Mouse (Mus musculus) liver, embryonic 12.5 days (tissue): ENCODE measurements around the gene Hoxa6. TPM values are rescaled to one million over a fixed set of nuclear protein-coding genes. Genes with fewer than 3 reads are reported as not detected.

Source experiments
- ATAC-seq: fragments of 200-750 bp; cut with Nextera tagmentation; 2 replicates; pipeline ENCODE4 v1.8.0; 2017; ENCODE audit warnings: moderate number of reproducible peaks, mild to moderate bottlenecking, moderate library complexity
- H3K27ac ChIP-seq: fragments of 300-500 bp; sonication (generic); 2 replicates; pipeline ENCODE4 v1.5.1; 2016; ENCODE audit warnings: mild to moderate bottlenecking
- H3K27me3 ChIP-seq: fragments of 300-500 bp; sonication (generic); replicated peaks from 2 replicates; pipeline ENCODE4 v1.6.1; 2016; ENCODE audit warnings: mild to moderate bottlenecking, moderate library complexity
- H3K36me3 ChIP-seq: fragments of 300-500 bp; sonication (generic); 2 replicates; pipeline ENCODE4 v1.6.1; 2016; ENCODE audit warnings: mild to moderate bottlenecking, moderate library complexity
- H3K4me1 ChIP-seq: fragments of 300-500 bp; sonication (generic); 2 replicates; pipeline ENCODE4 v1.6.1; 2016
- H3K4me2 ChIP-seq: fragments of 300-500 bp; sonication (generic); 2 replicates; pipeline ENCODE4 v1.6.1; 2016; ENCODE audit warnings: mild to moderate bottlenecking, moderate library complexity
- H3K4me3 ChIP-seq: fragments of 300-500 bp; sonication (generic); 2 replicates; pipeline ENCODE4 v1.5.1; 2016; ENCODE audit warnings: mild to moderate bottlenecking, moderate library complexity
- H3K9ac ChIP-seq: fragments of 300-500 bp; sonication (generic); 2 replicates; pipeline ENCODE4 v1.6.1; 2016; ENCODE audit warnings: mild to moderate bottlenecking, moderate library complexity
- H3K9me3 ChIP-seq: fragments of 300-500 bp; sonication (generic); replicated peaks from 2 replicates; pipeline ENCODE4 v1.6.1; 2016; ENCODE audit warnings: mild to moderate bottlenecking, moderate library complexity
- WGBS: fragments of 180-500 bp; shearing (Covaris S2); methylation state at CpG from one replicate; pipeline ENCODE4 v1.1.7; 2016; ENCODE audit not compliant: insufficient replicate concordance; 5-methylcytosine and 5-hydroxymethylcytosine counted together
- polyA plus RNA-seq: library from polyadenylated mRNA; unstranded; fragments of >200 nt; fragmentation: Nextera tagmentation; extraction: Ambion mirVana; gene quantifications from 2 replicates; pipeline ENCODE4 v1.2.1, GENCODE M21; 2016

Hoxa6 gene
- polyA plus RNA-seq, 1 experiment from 2014 or later, result 0.14 TPM

DNA sequence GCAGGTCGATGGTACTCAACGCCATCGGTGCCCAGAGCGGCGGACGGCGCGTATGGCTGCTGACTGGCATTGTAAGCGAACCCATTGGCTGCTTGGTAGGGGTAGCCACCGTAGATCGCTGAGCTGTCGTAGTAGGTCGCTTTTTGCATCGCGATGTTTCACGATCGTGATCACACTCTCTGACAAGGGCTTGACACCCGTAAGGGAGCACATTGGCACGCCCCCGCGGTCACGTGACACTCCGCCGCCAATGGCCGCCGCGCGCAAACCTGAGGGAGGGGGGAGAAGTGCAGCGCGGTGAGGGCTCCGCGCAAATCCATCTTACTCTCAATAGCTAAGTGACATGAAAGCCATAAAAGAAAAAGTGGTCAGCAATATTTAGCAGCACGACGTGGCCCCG is 36.0 kb downstream of the Hoxa6 start:
- H3K9me3 ChIP-seq, result no peaks in the 10 kb centered on the region
- peak overlapping the region; percentile 23 for H3K4me3 ChIP-seq
- H3K36me3 ChIP-seq, result no peaks in the 10 kb centered on the region
- WGBS, result 2% methylated on average over 35 of the region's 35 CpGs
- 0 out of 2 replicates have a peak overlapping the region, but pooled peaks have one; percentile 14 for H3K9ac ChIP-seq
- ATAC-seq, result 0 out of 2 replicates have a peak, but pooled peaks have one; percentile 32
- peak overlapping the region; percentile 52 for H3K4me2 ChIP-seq
- peaks cover 98% of the 10 kb centered on the region for H3K27me3 ChIP-seq
- H3K4me1 ChIP-seq, result peaks cover 12% of the 10 kb centered on the region; the same call in 1 of the 2 replicates
- peak overlapping the region; percentile 66; the same call in 1 of the 2 replicates for H3K27ac ChIP-seq

DNA sequence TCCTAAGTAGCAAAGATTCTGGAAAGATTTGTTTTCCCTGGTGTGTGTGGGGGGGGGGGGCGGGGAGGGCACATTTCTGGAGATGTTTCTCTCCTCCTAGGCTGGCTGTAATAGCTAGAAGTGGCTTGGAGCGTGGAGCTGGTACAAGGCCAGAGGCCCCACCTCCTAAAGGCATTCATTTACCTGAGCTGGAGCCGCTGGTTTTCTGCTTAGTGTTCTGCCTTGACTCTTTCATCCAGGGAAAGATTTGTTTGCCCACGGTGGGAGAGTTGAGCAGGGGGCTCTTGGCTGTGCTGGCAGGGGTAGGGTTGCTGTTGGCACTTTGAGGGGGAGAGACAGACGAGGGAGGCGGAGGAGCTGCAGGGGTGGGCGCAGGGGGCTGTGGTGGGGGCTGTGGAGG is 36.6 kb downstream of the Hoxa6 start:
- Histone ChIP-seq H3K9me3 (no peaks in the 10 kb centered on the region), H3K4me1 (peaks cover 12% of the 10 kb centered on the region; the same call in 1 of the 2 replicates), H3K9ac (0 out of 2 replicates have a peak overlapping the region, but pooled peaks have one; percentile 14), H3K4me2 (peak overlapping the region; percentile 52), H3K27me3 (peaks cover 98% of the 10 kb centered on the region), H3K36me3 (no peaks in the 10 kb centered on the region), H3K27ac (peak overlapping the region; percentile 58; the same call in 1 of the 2 replicates), H3K4me3 (no peak overlapping the region)
- 11% methylated on average over 7 of the region's 7 CpGs for WGBS
- no peak for ATAC-seq

DNA sequence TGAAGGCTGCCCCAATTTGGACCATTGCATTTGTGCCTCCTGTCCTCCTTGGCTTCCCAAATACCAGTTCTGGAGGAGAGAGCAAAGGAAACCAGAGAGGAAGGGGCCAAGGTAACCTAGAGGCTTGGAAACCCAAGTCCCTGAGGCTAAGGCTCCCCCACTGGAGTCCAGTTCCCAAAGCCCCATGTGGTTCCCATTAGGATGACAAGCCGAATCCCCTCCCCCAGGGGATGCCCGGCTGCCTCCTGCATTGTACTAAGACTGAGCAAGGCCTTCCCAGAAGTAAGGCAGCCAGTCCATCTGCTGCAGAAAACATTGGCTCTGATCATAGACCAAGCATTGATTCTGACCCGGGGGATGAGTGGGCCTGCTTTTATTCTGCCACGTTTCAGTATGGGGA is 37.2 kb downstream of the Hoxa6 start:
- Histone ChIP-seq H3K27me3 (peaks cover 98% of the 10 kb centered on the region), H3K9ac (no peak overlapping the region), H3K27ac (peak overlapping the region; percentile 58), H3K4me3 (no peak overlapping the region), H3K4me1 (peaks cover 12% of the 10 kb centered on the region; the same call in 1 of the 2 replicates), H3K4me2 (no peak overlapping the region), H3K9me3 (no peaks in the 10 kb centered on the region), H3K36me3 (no peaks in the 10 kb centered on the region)
- ATAC-seq, result no peak
- WGBS, result 11% methylated on average over 4 of the region's 4 CpGs

DNA sequence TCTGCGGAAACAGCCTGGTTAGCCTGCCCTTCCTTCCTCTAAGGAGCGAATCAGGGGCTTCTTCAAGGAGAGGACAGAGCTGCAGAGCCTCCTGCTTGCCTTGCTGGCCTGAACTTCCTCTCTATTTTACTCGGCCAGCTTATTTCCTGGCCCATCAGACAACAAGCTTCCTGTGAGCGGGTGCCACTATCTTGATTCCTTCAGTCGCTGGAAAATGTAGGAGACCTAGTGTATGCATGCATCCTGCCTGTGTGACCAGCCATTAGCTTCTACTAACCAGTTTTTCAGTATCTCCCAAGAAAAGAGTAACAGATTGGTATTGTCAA is 37.7 kb downstream of the Hoxa6 start:
- ATAC-seq, result 0 out of 2 replicates have a peak, but pooled peaks have one; percentile 13
- 2% methylated on average over 5 of the region's 5 CpGs for WGBS
- H3K9me3 ChIP-seq, result no peaks in the 10 kb centered on the region
- H3K36me3 ChIP-seq, result no peaks in the 10 kb centered on the region
- H3K27me3 ChIP-seq, result peaks cover 98% of the 10 kb centered on the region
- H3K4me1 ChIP-seq, result peaks cover 12% of the 10 kb centered on the region; the same call in 1 of the 2 replicates
- H3K4me3 ChIP-seq, result no peak overlapping the region
- H3K27ac ChIP-seq, result peak overlapping the region; percentile 58; the same call in 1 of the 2 replicates
- no peak overlapping the region for H3K9ac ChIP-seq
- peak overlapping the region; percentile 15; the same call in 1 of the 2 replicates for H3K4me2 ChIP-seq

DNA sequence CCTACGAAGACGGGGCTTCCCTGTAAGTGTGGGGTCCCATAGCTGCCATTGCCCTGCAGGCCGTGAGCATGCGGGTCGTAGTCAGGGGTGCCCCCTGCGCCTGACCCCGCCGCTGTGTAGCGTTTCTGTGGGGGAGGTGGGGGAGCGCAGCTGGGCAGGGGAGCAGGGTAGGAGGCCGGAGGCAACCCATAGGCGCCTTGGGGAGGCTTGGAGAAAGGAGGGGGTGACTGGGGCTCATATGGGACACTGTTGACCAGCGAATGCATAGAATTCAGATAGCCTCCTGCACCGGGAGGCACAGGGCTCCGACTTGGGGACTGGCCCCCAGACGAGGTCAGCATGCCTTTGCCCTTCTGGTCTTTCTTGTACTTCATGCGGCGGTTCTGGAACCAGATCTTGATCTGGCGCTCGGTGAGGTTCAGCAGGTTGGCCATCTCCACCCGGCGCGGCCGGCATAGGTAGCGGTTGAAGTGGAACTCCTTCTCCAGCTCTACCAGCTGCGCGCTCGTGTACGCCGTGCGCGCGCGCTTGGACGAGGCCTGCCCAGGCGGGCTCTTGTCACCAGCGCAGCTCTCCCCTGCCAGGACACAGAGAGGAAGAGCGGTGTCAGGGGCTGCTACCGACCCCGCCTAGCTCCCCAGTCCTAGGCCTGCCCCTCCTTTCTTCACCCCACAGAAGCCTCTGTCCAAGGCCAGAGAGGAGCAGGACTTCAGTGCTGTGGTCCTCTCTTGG is 38.2 kb downstream of the Hoxa6 start:
- Histone ChIP-seq H3K36me3 (no peaks in the 10 kb centered on the region), H3K27me3 (peaks cover 98% of the 10 kb centered on the region), H3K4me3 (no peak overlapping the region; the same call in 1 of the 2 replicates), H3K27ac (peak overlapping the region; percentile 51), H3K9me3 (no peaks in the 10 kb centered on the region), H3K9ac (no peak overlapping the region), H3K4me2 (peak overlapping the region; percentile 15; the same call in 1 of the 2 replicates), H3K4me1 (peaks cover 12% of the 10 kb centered on the region; the same call in 1 of the 2 replicates)
- ATAC-seq, result peak; percentile 60
- WGBS, result 4% methylated on average over 40 of the region's 40 CpGs

DNA sequence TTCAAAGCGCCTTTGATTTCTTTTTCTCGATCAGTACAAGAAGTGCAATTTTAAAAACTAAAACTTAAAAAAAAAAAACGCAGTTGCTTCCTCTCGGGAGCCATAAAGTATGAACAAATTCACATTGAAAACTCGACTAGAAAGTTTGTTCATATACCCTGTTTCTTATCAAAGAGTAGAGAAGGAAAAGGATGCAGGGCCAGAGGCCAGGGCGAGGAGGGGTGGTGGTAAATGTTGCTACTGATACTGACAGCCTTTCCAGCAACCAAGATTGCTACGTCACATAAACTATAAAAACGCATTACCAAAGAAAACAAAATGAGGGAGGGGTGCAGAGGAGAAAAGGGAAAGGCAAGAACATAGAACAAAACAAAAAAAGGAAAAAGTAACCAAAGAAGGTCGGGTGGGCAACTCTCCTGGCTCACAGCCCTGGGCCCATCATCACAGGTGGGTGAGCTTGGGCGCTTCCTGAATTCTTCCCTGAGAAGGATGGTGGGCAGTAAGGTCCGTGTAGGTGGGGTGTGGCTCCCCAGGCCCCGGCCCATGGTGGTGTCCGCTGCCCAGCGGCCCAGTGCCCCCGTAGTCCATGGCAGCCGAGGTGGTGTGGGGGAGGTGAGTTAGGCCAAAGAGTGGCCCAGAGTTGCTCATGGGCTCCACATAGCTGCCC is 38.9 kb downstream of the Hoxa6 start:
- no peak overlapping the region for H3K4me3 ChIP-seq
- WGBS, result 20% methylated on average over 16 of the region's 16 CpGs
- H3K27me3 ChIP-seq, result peaks cover 98% of the 10 kb centered on the region

DNA sequence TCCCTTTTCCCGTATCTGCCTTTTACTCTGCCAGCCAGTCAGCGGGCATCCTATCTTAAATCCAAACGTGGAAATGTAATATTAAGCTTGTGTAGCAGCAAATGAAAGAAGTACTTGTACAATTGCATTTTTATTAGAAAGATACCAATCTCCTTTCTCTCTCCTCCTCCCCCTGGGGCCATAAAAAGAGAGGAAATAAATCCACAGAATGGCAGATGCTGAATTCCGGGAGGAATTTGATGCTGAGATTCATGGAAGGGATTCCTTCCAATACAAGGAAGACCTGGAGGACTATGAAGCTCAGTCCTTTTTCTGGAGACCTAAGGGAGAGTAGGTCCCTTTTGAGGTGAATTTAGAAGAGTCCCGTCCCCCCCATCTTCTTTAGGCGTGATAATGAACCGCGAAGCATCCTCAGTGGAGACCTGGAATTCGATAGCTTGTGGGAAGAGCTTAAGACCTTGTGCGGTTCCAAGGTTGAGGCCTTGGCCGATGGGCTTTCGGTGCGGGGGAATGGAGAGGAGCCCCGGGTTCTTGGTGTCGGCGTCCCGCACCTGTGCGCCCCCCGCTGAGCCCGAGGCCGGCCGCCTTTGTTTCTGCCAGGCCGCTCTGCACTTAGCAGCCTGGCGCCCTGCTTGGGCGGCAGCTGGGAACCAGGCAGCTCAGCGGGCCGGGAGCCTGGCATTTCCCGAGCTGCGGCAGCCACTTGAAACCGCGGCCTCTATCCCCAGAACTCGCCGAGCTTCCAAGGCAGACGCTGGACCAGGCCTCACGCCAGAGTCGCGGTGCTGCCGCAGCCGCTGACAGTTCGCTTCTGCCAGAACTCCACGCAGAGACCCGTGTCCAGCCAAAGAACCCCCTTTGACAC is 40.1 kb downstream of the Hoxa6 start:
- 5% methylated on average over 42 of the region's 42 CpGs for whole genome bisulfite sequencing
- Histone ChIP-seq H3K9me3 (no peaks in the 10 kb centered on the region), H3K4me2 (peak overlapping the region; percentile 27), H3K9ac (peak overlapping the region; percentile 40; the same call in 1 of the 2 replicates), H3K4me1 (peaks cover 12% of the 10 kb centered on the region; the same call in 1 of the 2 replicates), H3K27me3 (peaks cover 100% of the 10 kb centered on the region), H3K4me3 (no peak overlapping the region), H3K36me3 (no peaks in the 10 kb centered on the region), H3K27ac (peak overlapping the region; percentile 41; the same call in 1 of the 2 replicates)
- no peak for ATAC-seq

More for the DNA sequence above, 38.9 kb downstream of the Hoxa6 start:
- peaks cover 12% of the 10 kb centered on the region; the same call in 1 of the 2 replicates for H3K4me1 ChIP-seq
- H3K4me2 ChIP-seq, result peak overlapping the region; percentile 15; the same call in 1 of the 2 replicates
- ATAC-seq, result no peak
- no peaks in the 10 kb centered on the region for H3K36me3 ChIP-seq
- peak overlapping the region; percentile 23; the same call in 1 of the 2 replicates for H3K27ac ChIP-seq
- no peak overlapping the region for H3K9ac ChIP-seq
- H3K9me3 ChIP-seq, result no peaks in the 10 kb centered on the region

DNA sequence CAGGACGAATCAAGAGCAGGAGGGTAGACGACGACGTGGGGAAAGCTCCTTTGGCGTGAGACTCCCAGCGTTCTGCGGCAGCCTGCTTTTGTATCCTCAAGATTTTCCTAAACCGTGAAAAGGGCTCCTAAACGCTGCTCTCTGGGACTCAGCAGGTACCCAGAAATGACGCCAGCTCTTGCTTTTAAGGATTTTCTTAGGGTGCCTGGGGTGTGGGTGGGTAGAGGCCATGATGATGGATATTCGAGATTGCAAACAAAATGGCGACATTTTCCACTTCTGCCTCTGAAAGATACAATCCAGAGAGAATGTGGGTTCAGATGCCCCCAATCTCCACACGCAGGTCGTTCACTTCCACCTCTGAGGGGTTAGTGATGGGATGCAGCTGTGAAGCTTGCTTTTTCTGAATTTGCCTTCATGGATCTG is 40.8 kb downstream of the Hoxa6 start:
- H3K4me1 ChIP-seq, result peaks cover 10% of the 10 kb centered on the region; the same call in 1 of the 2 replicates

DNA sequence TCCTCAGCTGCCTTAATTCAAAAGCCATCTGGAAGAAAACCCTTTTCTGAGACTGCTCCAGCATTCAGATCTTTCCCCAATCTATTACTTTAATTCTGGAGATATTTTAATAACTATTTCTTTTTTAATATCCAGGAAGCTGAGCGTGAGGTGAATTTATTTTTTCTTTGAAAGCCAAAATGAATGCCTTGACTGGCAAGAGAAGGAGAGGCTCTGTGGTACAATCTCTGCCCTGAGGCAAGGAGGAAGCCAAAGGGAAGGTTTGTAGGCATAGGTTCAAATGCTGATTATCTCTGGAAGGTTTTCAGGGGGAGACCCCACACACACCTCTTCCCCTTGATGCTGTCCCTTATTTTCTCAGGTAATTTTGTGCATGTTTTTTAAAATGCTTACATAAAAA is 41.3 kb downstream of the Hoxa6 start:
- no peak for ATAC-seq
- Histone ChIP-seq H3K36me3 (no peaks in the 10 kb centered on the region), H3K27me3 (peaks cover 98% of the 10 kb centered on the region), H3K4me3 (no peak overlapping the region), H3K4me2 (no peak overlapping the region), H3K4me1 (peaks cover 4% of the 10 kb centered on the region; the same call in 1 of the 2 replicates), H3K9ac (no peak overlapping the region), H3K27ac (no peak overlapping the region), H3K9me3 (no peaks in the 10 kb centered on the region)
- 23% methylated on average over 1 of the region's 1 CpGs for WGBS

More for the DNA sequence above, 40.8 kb downstream of the Hoxa6 start:
- no peak for ATAC-seq
- no peak overlapping the region for H3K4me3 ChIP-seq
- H3K27me3 ChIP-seq, result peaks cover 100% of the 10 kb centered on the region
- 10% methylated on average over 14 of the region's 14 CpGs for WGBS
- no peak overlapping the region for H3K9ac ChIP-seq
- no peaks in the 10 kb centered on the region for H3K9me3 ChIP-seq
- H3K27ac ChIP-seq, result no peak overlapping the region
- no peak overlapping the region for H3K4me2 ChIP-seq
- H3K36me3 ChIP-seq, result no peaks in the 10 kb centered on the region

DNA sequence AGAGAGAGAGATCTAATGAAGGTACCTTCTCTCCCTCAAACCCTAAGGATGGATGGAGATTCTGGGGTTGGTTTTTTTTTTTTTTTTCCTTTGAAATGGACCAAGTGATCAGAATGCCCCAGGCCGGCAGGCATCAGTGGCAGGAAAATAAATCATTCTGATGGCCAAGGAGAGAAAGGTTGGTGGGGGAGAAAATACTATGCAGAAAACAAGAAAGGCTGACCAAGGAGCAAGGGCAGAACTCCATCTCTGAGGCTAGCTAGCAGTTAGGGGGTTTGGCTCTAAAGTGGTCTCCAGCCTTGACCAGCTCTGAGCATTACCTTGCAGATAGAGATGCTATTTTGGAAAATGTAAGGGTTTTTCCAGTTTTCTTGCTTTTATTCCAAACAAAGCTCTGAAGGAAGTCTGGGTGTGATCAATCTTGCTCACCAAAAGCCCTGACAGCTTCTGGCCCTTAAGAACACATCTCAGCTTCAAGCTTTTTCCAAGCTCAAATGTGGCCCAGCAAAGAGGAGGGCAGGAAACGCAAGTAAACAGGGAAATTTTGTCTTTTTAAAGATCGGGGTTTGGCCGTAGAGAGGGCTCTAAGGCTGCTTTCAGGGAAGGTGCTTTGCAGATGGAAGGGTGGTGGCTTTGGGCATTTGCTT is 42.0 kb downstream of the Hoxa6 start:
- Histone ChIP-seq H3K9me3 (no peaks in the 10 kb centered on the region), H3K27ac (no peak overlapping the region), H3K4me1 (no peaks in the 10 kb centered on the region; the same call in 1 of the 2 replicates), H3K4me3 (no peak overlapping the region), H3K36me3 (no peaks in the 10 kb centered on the region), H3K27me3 (peaks cover 98% of the 10 kb centered on the region), H3K4me2 (no peak overlapping the region), H3K9ac (no peak overlapping the region)
- WGBS, result 8% methylated on average over 4 of the region's 4 CpGs
- no peak for ATAC-seq
